Mouse (Mus musculus): ENCODE results near the gene Gm47189.
"Not testable (repeated sequence)": the region's sequence is repeated elsewhere in the genome, so short reads cannot be mapped to it uniquely, and the experiment has no call there.

Gm47189 gene

DNA sequence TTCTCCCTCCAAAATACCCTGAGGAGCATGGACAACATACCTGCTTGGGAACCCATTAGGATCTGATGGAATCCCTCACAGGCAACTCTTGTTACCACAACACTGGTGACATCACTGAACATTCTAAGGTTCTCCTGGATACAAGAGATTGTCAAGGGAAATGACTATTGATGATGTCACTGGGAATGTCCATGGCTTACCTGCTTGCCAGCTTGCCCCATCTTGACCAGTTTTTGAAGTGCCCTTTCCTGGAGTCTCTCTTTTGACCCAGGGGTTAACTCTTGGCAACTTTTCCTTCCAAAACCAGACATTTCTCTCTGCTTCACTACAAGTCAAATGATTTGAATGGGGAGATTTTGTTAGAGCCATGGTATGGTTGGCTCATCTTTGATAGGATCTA lies at the start of gene Gm47189:
TSS of gene Gm47189 (minus strand) at position 101 of the 400 bp plus-strand sequence.
- not testable (repeated sequence) for DNase-seq

DNA sequence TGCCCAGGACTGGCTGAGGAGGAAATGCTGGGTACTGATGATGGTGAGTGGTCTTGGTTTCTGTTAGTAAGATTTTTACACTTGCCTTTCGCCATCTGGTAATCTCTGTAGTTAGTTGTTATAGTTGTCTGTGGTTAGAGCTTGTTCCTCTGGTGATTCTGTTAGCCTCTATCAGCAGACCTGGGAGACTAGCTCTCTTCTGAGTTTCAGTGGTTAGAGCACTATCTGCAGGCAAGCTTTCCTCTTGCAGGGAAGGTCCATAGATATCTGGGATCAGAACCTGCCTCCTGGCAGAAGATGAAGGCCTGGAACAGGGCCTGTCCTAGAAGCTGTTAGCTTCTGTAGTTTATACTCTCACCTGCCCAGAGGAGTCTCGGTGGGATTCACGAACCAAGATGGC lies 16.3 kb downstream of the Gm47189 start:
- DNase-seq = not testable (repeated sequence)

GRCm38 (mm10) chr14:41750514-41750913 lies 21.7 kb downstream of the Gm47189 start, which contains the start of gene Gm7929:
Gm7929 (minus strand) TSS chr14:41750614.
- not testable (repeated sequence) for DNase-seq

DNA sequence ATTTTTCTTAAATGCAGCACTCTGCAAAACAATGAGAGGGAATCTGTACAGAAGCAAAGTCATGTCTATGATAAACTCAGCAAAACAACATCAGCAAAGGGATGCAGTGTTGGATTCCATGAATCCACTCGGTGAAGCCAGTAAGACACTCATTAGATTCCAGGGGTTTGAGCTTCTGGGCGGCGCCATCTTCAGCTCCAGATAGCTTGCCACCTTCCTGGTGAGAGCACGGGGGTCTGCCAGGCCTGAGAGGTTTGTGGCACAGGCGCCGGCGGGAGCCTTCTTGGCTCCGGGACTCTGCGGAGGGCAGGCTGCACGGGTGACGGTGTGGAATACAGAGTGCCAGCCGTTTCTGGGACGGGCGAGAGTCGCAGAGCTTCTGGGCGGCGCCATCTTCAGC lies 48.8 kb downstream of the Gm47189 start:
- DNase-seq = not testable (repeated sequence)

DNA sequence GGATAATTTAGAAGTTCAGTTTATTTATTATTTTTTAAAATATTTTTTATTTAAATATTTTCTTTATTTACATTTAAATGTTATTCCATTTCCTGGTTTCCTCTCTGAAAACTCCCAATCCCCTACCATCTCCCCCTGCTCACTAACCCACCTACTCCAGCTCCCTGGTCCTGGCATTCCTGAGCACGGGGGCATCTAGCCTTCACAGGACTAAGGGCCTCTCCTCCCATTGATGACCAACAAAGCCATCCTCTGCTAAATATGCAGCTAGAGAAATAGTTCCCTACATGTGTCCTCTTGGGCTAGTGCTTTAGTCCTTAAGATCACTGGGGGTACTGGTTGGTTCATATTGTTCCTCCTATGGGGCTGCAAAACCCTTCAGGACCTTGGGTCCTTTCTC lies 55.1 kb downstream of the Gm47189 start:
- not testable (repeated sequence) for DNase-seq
